ENCODE assay signal across 20 mouse cellular contexts in the genomic region with DNA sequence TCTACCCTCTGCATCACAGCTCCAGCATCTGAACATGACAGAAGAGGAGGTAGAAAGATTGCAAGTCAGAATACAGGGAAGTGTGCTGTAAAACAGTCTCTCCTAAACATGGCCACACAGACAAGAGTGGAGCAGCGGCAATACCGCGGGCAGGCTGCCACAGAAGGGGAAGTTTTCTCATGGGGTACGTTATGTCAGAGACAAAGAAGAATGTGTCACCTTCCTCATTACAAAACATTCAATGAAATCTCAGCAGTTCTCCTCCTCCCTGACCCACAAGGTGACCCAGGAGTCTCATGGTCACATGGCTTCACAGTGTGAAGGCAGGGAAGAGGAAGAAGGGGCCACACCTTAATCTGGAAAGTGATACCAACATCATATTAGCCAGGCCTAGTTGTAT. TPM values are rescaled to one million over a fixed set of nuclear protein-coding genes. Genes with fewer than 3 reads are reported as not detected.
A peak's percentile ranks its signal among the peaks of the same experiment; 100 is the strongest.
DNase-seq lines count a peak whose midpoint lies in the region; ATAC-seq lines count a peak whose summit lies in the region.
"Had no signal": no experiment of that assay in that cellular context is flagged by ENCODE, and none has a peak within 500 bp of the region (broad histone marks: within the 10 kb centered on the region; RNA-seq: fewer than 3 reads in every experiment).

No protein-coding gene starts in this region.

- DNase-seq in heart, adult 11 months = peak; percentile 86
- no peak for DNase-seq in heart, postnatal 4 days
- peak; percentile 48 for DNase-seq in c-Kit-positive CD71-negative TER-119-negative erythroid progenitor cells, embryonic 14.5 days (ENCODE audit: low read depth)
- peak; percentile 37 for DNase-seq in lung, postnatal 25 days (ENCODE audit: low spot score)
- DNase-seq in layer of hippocampus, adult 18-20 months (ENCODE audit: low spot score in 2 of 2) = no peak
- DNase-seq in left cerebral cortex, adult 11 months (ENCODE audit: low spot score) = no peak
- DNase-seq: B cell, adult 2 months; cerebellum, adult 11 months; cerebellum, postnatal 25 days; heart, adult 18-20 months; kidney, adult 2 months; kidney, postnatal 25 days; right cerebral cortex, postnatal 14 days; thymus, postnatal 25 days had no signal

- ATAC-seq in neutrophil, adult 5-6 weeks (ENCODE audit: extremely low read depth, insufficient number of reproducible peaks, low FRiP score, poor library complexity, severe bottlenecking) = peak; percentile 90
- ATAC-seq: forebrain, embryonic 15.5 days; midbrain, embryonic 15.5 days had no signal

RNA-seq across cellular contexts. Expression of a gene that starts 25.3 kb away (rescaled TPM):
- total RNA-seq in heart, postnatal 4 days (2021) = 10 to 100 TPM; 58.2 to 58.8 TPM
- total RNA-seq in neutrophil, adult 5-6 weeks (2017) = 373 and 393 TPM in 2 replicates
- total RNA-seq in layer of hippocampus, adult 18-20 months (2021) = 100 to 1,000 TPM; 121 to 126 TPM

RNA-seq across cellular contexts. Expression of a gene that starts 39.0 kb away (rescaled TPM):
- total RNA-seq in heart, postnatal 4 days (2021) = not detected
- 37.2 and 40.6 TPM in 2 replicates for total RNA-seq in neutrophil, adult 5-6 weeks (2017)
- total RNA-seq in layer of hippocampus, adult 18-20 months (2021) = not detected
- total RNA-seq: adrenal gland, postnatal 4 days; heart, adult 18-20 months; layer of hippocampus, postnatal 10 days; left cerebral cortex, postnatal 10 days had no signal

Comparison
In these comparisons a context has a peak if more than half of its experiments do, and no peak if none do; other contexts are left out.
1. DNase-seq: peak in heart, adult 11 months (single experiment), c-Kit-positive CD71-negative TER-119-negative erythroid progenitor cells, embryonic 14.5 days (single experiment) and lung, postnatal 25 days (single experiment); none in heart, postnatal 4 days (single experiment), layer of hippocampus, adult 18-20 months (0 of 2) and left cerebral cortex, adult 11 months (single experiment).
2. RNA of a gene that starts 39.0 kb away (total RNA-seq): 37.2 to 40.6 TPM in neutrophil, adult 5-6 weeks; not detected in layer of hippocampus, adult 18-20 months and not detected in heart, postnatal 4 days; every median in the first group is over 10 times any median in the second.